Mouse (Mus musculus) limb, embryonic 11.5 days (tissue): ENCODE results near the gene Col7a1. TPM values are rescaled to one million over a fixed set of nuclear protein-coding genes. Genes with fewer than 3 reads are reported as not detected.

Source experiments
- ATAC-seq: fragments of 200-750 bp; cut with Nextera tagmentation; 2 replicates; pipeline ENCODE4 v1.8.0; 2017; ENCODE audit warnings: low read depth; ENCODE audit not compliant: insufficient number of reproducible peaks, low FRiP score, low TSS enrichment
- DNase-seq: peaks from one replicate; pipeline ENCODE4 v3.0.0-alpha.2; 2015; ENCODE audit warnings: low spot score
- H3K27ac ChIP-seq: fragments of 300-500 bp; sonication (generic); replicated peaks from 2 replicates; pipeline ENCODE4 v1.5.1; 2014; ENCODE audit warnings: low read depth, mild to moderate bottlenecking, low read length
- H3K27me3 ChIP-seq: fragments of 300-500 bp; sonication (generic); 2 replicates; pipeline ENCODE4 v1.6.1; 2014; ENCODE audit warnings: mild to moderate bottlenecking, low read length, mixed read lengths; ENCODE audit not compliant: control insufficient read depth, insufficient read depth
- H3K36me3 ChIP-seq: fragments of 300-500 bp; sonication (generic); 2 replicates; pipeline ENCODE4 v1.6.1; 2014; ENCODE audit warnings: mild to moderate bottlenecking, low read length, moderate library complexity, mixed read lengths; ENCODE audit not compliant: control insufficient read depth, insufficient read depth
- H3K4me1 ChIP-seq: fragments of 300-500 bp; sonication (generic); 2 replicates; pipeline ENCODE4 v1.6.1; 2014; ENCODE audit warnings: low read length, mixed read lengths; ENCODE audit not compliant: control insufficient read depth, insufficient read depth
- H3K4me2 ChIP-seq: fragments of 300-500 bp; sonication (generic); 2 replicates; pipeline ENCODE4 v1.6.1; 2014; ENCODE audit warnings: low read depth, mild to moderate bottlenecking, moderate library complexity; ENCODE audit not compliant: severe bottlenecking
- H3K4me3 ChIP-seq: fragments of 300-500 bp; sonication (generic); 2 replicates; pipeline ENCODE4 v1.5.1; 2014; ENCODE audit warnings: low read depth, low read length
- H3K9ac ChIP-seq: fragments of 300-500 bp; sonication (generic); 2 replicates; pipeline ENCODE4 v1.6.1; 2014; ENCODE audit warnings: mild to moderate bottlenecking, low read length
- H3K9me3 ChIP-seq: fragments of 300-500 bp; sonication (generic); 2 replicates; pipeline ENCODE4 v1.6.1; 2016; ENCODE audit warnings: low read length; ENCODE audit not compliant: control insufficient read depth
- WGBS: fragments of 180-500 bp; shearing (Covaris S2); extraction: QIAGEN DNeasy Blood & Tissue Kit; methylation state at CpG from one replicate; pipeline ENCODE4 v1.1.7; 2014; 5-methylcytosine and 5-hydroxymethylcytosine counted together
- polyA plus RNA-seq: library from polyadenylated mRNA; unstranded; fragments of >200 nt; fragmentation: Nextera tagmentation; extraction: Ambion mirVana; gene quantifications from 2 replicates; pipeline ENCODE4 v1.2.1, GENCODE M21; 2014

The Col7a1 gene
- polyA plus RNA-seq, 1 experiment from 2014 or later: 4.7 TPM

GRCm38 (mm10) chr9:109015397-109015796, 62.0 kb downstream of the Col7a1 start:
- Histone ChIP-seq H3K4me1 (no peaks in the 10 kb centered on the region), H3K4me3 (no peak overlapping the region), H3K9ac (no peak overlapping the region), H3K36me3 (no peaks in the 10 kb centered on the region), H3K4me2 (no peak overlapping the region), H3K27me3 (no peaks in the 10 kb centered on the region), H3K9me3 (no peaks in the 10 kb centered on the region), H3K27ac (no peak overlapping the region)
- WGBS: 50% methylated on average over 8 of the region's 8 CpGs
- ATAC-seq (no peak), DNase-seq (no peak)

DNA sequence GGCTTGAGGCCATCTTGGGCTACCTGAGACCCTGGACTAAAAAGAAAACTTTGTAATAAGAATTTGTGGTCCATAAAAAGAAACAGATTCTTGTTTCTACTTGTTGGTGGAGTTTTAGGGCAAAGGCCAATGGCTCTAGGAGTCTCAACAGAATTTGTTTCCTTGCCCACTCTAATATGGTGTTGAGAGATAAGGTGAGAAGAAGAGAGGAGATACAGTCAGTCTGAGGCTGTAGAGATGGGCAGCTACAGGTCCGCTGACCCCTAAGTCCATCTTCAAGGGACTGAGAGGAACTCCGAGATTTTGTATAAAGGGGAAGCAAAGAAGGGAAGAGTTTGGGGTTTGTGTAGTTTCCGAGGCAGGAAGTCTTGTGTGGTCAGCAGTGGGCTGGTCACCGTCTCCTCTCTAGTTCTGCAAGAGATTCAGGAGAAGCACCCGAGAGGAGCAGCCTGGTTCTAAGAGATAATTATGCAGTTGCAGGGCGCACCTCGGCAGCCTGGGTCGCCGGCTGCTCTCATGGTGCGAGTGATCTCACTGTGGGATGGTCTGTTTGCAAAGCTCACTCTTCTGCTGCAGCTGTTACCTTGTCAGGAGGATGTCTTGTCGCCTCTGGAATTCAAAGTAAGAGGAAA, 63.7 kb downstream of the Col7a1 start:
- ATAC-seq: no peak
- H3K4me1 ChIP-seq: no peaks in the 10 kb centered on the region
- WGBS: 41% methylated on average over 11 of the region's 11 CpGs

DNA sequence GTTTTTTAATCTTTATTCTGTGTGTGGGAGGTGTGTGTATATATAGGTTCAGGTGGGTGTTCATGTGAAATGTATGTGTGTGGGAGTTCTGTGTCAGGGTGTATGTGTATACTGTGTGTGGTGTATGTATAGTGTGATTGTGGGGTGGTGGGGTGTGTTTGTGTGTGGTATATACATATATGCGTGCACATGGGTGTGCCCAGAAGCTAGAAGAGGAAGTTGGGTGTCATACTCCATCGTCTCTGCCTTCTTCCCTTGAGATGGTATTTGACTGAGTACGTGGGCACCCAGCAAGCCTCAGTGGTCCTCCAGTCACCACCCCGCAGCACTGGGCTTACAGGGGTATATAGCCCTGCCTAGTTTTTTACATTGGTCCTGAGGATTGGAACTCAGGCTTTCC, 68.0 kb downstream of the Col7a1 start:
- Histone ChIP-seq H3K27me3 (no peaks in the 10 kb centered on the region), H3K27ac (no peak overlapping the region), H3K4me1 (no peaks in the 10 kb centered on the region), H3K36me3 (no peaks in the 10 kb centered on the region), H3K9me3 (no peaks in the 10 kb centered on the region), H3K9ac (no peak overlapping the region), H3K4me2 (no peak overlapping the region), H3K4me3 (no peak overlapping the region)
- DNase-seq: no peak
- 82% methylated on average over 4 of the region's 4 CpGs for WGBS
- ATAC-seq: no peak

More for the DNA sequence above, 63.7 kb downstream of the Col7a1 start:
- Histone ChIP-seq H3K4me2 (no peak overlapping the region), H3K9ac (no peak overlapping the region), H3K36me3 (no peaks in the 10 kb centered on the region), H3K27ac (no peak overlapping the region), H3K27me3 (no peaks in the 10 kb centered on the region), H3K9me3 (no peaks in the 10 kb centered on the region), H3K4me3 (no peak overlapping the region)
- DNase-seq: no peak

DNA sequence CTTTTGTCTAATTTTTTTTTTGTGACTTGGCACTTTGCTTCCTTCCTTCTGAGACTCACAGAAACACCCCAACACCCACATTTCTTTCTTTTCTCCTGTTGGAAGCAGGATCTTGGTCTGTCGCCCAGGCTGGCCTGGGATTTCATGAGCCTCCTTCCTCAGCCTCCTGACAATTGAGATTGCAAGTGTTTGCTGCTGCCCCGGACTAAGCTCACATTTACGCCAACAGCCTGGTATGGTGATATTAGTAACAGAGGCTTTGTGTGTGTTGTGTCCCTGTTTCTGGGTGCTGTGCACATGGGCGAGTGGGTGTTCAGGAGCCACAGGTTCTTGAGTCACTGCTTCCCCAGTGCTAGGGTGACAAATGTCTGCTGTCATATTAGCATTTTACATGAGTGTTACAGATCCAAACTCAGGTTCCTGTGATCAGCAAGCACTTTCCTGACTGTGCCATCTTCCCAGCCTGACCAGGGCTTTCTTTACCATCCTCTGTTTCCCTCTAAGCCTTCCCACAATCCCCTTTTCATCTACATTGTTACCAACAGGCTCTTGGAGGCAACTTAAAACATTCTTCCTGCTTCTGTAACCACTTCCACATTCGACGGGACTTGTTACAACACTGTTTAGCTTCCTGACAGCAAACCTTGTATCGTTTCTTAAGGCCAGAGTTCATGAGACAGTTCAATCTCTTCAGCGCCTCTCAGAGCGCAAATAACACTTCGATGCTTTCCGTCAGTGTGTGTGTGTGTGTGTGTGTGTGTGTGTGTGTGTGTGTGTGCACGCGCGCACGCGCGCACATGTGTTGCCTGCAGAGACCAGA, 69.7 kb downstream of the Col7a1 start:
- no peaks in the 10 kb centered on the region for H3K36me3 ChIP-seq
- 91% methylated on average over 17 of the region's 17 CpGs for WGBS
- ATAC-seq (no peak), DNase-seq (no peak)
- H3K4me1 ChIP-seq: no peaks in the 10 kb centered on the region
- no peak overlapping the region for H3K4me2 ChIP-seq
- H3K27me3 ChIP-seq: no peaks in the 10 kb centered on the region
- H3K9me3 ChIP-seq: no peaks in the 10 kb centered on the region
- H3K4me3 ChIP-seq: no peak overlapping the region
- no peak overlapping the region for H3K27ac ChIP-seq
- no peak overlapping the region for H3K9ac ChIP-seq

GRCm38 (mm10) chr9:109027521-109027920, 74.1 kb downstream of the Col7a1 start:
- Histone ChIP-seq H3K4me2 (no peak overlapping the region), H3K27me3 (no peaks in the 10 kb centered on the region), H3K4me1 (no peaks in the 10 kb centered on the region), H3K36me3 (no peaks in the 10 kb centered on the region), H3K9me3 (no peaks in the 10 kb centered on the region), H3K9ac (no peak overlapping the region), H3K27ac (no peak overlapping the region), H3K4me3 (no peak overlapping the region)
- ATAC-seq (no peak), DNase-seq (no peak)
- WGBS: 86% methylated on average over 8 of the region's 8 CpGs

DNA sequence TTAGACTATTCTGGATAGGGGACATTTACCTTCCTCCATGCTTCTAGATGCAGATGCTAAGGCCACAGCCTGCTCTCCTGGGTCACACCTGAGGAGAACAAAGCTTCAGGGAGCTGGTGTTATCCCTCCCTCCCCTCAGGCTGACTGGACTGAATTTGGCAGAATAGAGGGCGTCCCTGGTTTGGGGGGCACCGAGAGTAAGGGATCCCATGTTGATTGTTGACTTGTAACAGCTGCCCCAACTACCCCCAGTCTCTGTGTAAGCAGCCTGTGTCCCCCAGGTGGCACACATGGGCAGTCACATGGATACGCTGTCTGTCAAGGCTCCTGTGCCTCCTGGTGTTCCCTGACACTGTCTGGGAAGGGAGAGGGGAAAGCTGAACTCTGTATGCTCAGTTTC, 75.0 kb downstream of the Col7a1 start:
- Histone ChIP-seq H3K4me3 (no peak overlapping the region), H3K4me2 (no peak overlapping the region), H3K27me3 (no peaks in the 10 kb centered on the region), H3K36me3 (no peaks in the 10 kb centered on the region), H3K9me3 (no peaks in the 10 kb centered on the region), H3K9ac (no peak overlapping the region), H3K27ac (no peak overlapping the region), H3K4me1 (no peaks in the 10 kb centered on the region)
- 79% methylated on average over 3 of the region's 3 CpGs for WGBS
- DNase-seq (no peak), ATAC-seq (no peak)

DNA sequence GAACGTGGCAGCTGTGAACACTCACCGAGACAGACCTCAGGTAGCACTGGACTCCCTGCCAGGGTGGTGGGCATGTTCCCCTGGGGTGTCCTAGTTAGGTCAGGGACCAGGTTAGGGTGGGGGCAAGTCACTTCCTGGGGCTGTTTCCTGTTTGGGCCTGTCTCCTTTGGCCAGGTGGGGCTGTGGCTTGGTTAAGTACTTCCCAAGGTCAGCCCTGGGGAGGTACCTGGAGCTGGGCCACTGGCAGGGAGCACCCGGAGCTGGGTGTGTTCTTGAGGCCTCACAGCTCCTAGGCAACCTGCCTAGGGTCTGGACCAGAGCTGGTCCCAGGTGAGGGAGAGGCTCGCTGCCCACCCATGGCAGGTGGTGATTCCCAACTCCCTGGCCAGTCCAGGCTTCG, 75.5 kb downstream of the Col7a1 start:
- H3K36me3 ChIP-seq: no peaks in the 10 kb centered on the region
- 79% methylated on average over 5 of the region's 5 CpGs for WGBS
- H3K9ac ChIP-seq: no peak overlapping the region
- H3K27me3 ChIP-seq: no peaks in the 10 kb centered on the region
- ATAC-seq: no peak
- DNase-seq: no peak
- no peak overlapping the region for H3K4me2 ChIP-seq
- no peaks in the 10 kb centered on the region for H3K9me3 ChIP-seq
- H3K27ac ChIP-seq: no peak overlapping the region
- no peak overlapping the region for H3K4me3 ChIP-seq
- H3K4me1 ChIP-seq: no peaks in the 10 kb centered on the region

DNA sequence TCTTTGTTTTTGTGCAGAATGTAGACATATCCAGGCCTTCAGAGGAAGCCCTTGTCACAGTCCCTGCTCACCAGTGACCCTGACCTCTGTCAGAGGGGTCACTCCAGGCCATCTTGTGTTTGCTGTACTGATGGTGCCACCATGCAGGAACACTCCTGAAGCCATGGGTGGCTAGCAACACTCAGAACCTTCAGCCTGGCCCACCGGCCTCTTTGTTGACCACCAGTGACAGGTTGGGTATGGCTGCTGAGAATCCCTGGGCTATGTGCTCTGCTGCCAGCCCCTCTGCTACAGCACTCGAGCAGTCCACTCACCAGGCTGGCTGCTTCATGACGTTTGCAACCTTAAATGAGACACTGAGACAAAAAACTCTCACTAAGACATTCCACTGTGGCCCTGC, 76.9 kb downstream of the Col7a1 start:
- ATAC-seq (no peak), DNase-seq (no peak)
- Histone ChIP-seq H3K9ac (no peak overlapping the region), H3K27ac (no peak overlapping the region), H3K36me3 (no peaks in the 10 kb centered on the region), H3K9me3 (no peaks in the 10 kb centered on the region), H3K4me2 (no peak overlapping the region), H3K4me1 (no peaks in the 10 kb centered on the region), H3K27me3 (no peaks in the 10 kb centered on the region), H3K4me3 (no peak overlapping the region)
- WGBS: 75% methylated on average over 3 of the region's 3 CpGs
